Mouse (Mus musculus): Measurements from ENCODE around the gene Acsl1. TPM values are rescaled to one million over a fixed set of nuclear protein-coding genes. Genes with fewer than 3 reads are reported as not detected.

The Acsl1 gene
- polyA plus RNA-seq (2014; fragmentation: Nextera tagmentation; extraction: Ambion mirVana): 15.7 and 16.1 TPM in 2 replicates

GRCm38 (mm10) chr8:46470792-46471781 is at the start of gene Acsl1:
Acsl1 (plus strand) TSS chr8:46471037.
- TF ChIP-seq CTCF (IDR thresholded peaks at IDR 0.05; ENCODE audit: low read depth): no peak
- ATAC-seq (ENCODE audit: insufficient read depth) (peak; percentile 97), DNase-seq (peak; percentile 99)
- under 1% methylated on average over 81 of the region's 106 CpGs for WGBS
- Histone ChIP-seq H3K4me3 (ENCODE audit: low read depth, low read length) (peak within 1 kb of the TSS; percentile 80), H3K9me3 (ENCODE audit: low read depth, low read length) (no peaks in the 10 kb centered on the region), H3K27me3 (ENCODE audit: insufficient read depth, low read length) (no peaks in the 10 kb centered on the region), H3K9ac (peak within 1 kb of the TSS; percentile 80), H3K4me2 (peak within 1 kb of the TSS; percentile 93), H3K36me3 (ENCODE audit: insufficient read depth) (no peaks in the 10 kb centered on the region), H3K27ac (ENCODE audit: low read depth) (peak within 1 kb of the TSS; percentile 82), H3K4me1 (ENCODE audit: insufficient read depth) (no peaks in the 10 kb centered on the region)

DNA sequence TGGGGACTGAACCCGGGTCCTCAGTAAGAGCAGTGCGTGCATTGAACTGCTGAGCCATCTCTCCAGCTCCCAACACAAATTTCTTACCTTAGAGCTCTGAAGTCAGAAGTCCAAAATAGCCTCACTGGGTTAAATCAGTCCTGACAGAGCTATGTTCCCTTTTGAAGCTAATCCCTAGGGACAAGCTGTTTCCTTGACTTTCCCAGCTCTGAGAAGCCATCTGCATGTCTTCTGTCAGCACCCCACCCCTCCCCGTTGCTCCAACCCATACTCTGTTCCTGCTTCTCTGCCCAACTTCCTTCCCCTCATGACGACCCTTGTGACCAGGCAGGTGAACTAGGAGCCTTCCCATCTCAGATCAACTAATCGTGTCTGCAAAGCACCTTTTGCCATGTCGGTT is 49.3 kb upstream of the Acsl1 start:
- no peak overlapping the region for H3K4me3 ChIP-seq (ENCODE audit: low read depth, low read length)
- DNase-seq (peak; percentile 13), ATAC-seq (ENCODE audit: insufficient read depth) (no peak)
- no peak overlapping the region for H3K9ac ChIP-seq
- no peak overlapping the region for H3K4me2 ChIP-seq
- H3K9me3 ChIP-seq (ENCODE audit: low read depth, low read length): no peaks in the 10 kb centered on the region
- no peak overlapping the region for H3K27ac ChIP-seq (ENCODE audit: low read depth)
- no peak for TF ChIP-seq CTCF (IDR thresholded peaks at IDR 0.05; ENCODE audit: low read depth)
- no peaks in the 10 kb centered on the region for H3K4me1 ChIP-seq (ENCODE audit: insufficient read depth)
- no peaks in the 10 kb centered on the region for H3K27me3 ChIP-seq (ENCODE audit: insufficient read depth, low read length)
- WGBS: 54% methylated on average over 6 of the region's 6 CpGs
- no peaks in the 10 kb centered on the region for H3K36me3 ChIP-seq (ENCODE audit: insufficient read depth)

GRCm38 (mm10) chr8:46427940-46428339 is 42.9 kb upstream of the Acsl1 start:
- no peak overlapping the region for H3K27ac ChIP-seq (ENCODE audit: low read depth)
- ATAC-seq (ENCODE audit: insufficient read depth) (no peak), DNase-seq (no peak)
- no peak for TF ChIP-seq CTCF (IDR thresholded peaks at IDR 0.05; ENCODE audit: low read depth)
- H3K36me3 ChIP-seq (ENCODE audit: insufficient read depth): no peaks in the 10 kb centered on the region
- H3K9ac ChIP-seq: no peak overlapping the region
- no peaks in the 10 kb centered on the region for H3K9me3 ChIP-seq (ENCODE audit: low read depth, low read length)
- H3K4me1 ChIP-seq (ENCODE audit: insufficient read depth): no peaks in the 10 kb centered on the region
- H3K27me3 ChIP-seq (ENCODE audit: insufficient read depth, low read length): no peaks in the 10 kb centered on the region
- H3K4me2 ChIP-seq: no peak overlapping the region
- H3K4me3 ChIP-seq (ENCODE audit: low read depth, low read length): no peak overlapping the region

DNA sequence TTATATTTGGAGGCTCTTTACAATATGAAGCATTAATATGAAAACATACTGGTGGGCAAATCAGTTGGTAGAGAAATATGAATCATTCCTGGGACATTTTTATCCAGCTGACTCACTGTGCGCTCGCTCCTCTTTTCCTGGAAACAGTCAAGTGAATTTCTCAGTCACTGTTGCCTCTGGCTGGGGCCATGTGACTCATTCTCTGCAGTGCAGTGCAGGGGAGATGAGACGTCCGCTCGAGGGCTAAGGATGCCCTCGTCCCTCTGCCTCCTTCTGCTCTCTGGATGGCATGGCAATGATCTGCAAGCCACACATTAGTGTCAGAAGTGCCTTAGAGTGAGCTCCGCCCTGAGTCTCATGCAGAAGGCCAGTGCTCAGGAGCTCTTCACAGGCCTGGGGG is 41.0 kb upstream of the Acsl1 start:
- no peak for ATAC-seq (ENCODE audit: insufficient read depth)
- WGBS: 66% methylated on average over 7 of the region's 7 CpGs
- no peaks in the 10 kb centered on the region for H3K9me3 ChIP-seq (ENCODE audit: low read depth, low read length)

GRCm38 (mm10) chr8:46431921-46432320 is 38.9 kb upstream of the Acsl1 start:
- Histone ChIP-seq H3K4me1 (ENCODE audit: insufficient read depth) (no peaks in the 10 kb centered on the region), H3K9ac (no peak overlapping the region), H3K27ac (ENCODE audit: low read depth) (no peak overlapping the region), H3K36me3 (ENCODE audit: insufficient read depth) (no peaks in the 10 kb centered on the region), H3K4me2 (no peak overlapping the region), H3K27me3 (ENCODE audit: insufficient read depth, low read length) (no peaks in the 10 kb centered on the region), H3K9me3 (ENCODE audit: low read depth, low read length) (no peaks in the 10 kb centered on the region), H3K4me3 (ENCODE audit: low read depth, low read length) (no peak overlapping the region)
- TF ChIP-seq CTCF (IDR thresholded peaks at IDR 0.05; ENCODE audit: low read depth): no peak
- ATAC-seq (ENCODE audit: insufficient read depth) (no peak), DNase-seq (no peak)
- 84% methylated on average over 4 of the region's 4 CpGs for WGBS

More for the DNA sequence above, 41.0 kb upstream of the Acsl1 start:
- Histone ChIP-seq H3K27ac (ENCODE audit: low read depth) (no peak overlapping the region), H3K27me3 (ENCODE audit: insufficient read depth, low read length) (no peaks in the 10 kb centered on the region), H3K9ac (no peak overlapping the region), H3K36me3 (ENCODE audit: insufficient read depth) (no peaks in the 10 kb centered on the region), H3K4me2 (no peak overlapping the region), H3K4me3 (ENCODE audit: low read depth, low read length) (no peak overlapping the region), H3K4me1 (ENCODE audit: insufficient read depth) (no peaks in the 10 kb centered on the region)
- DNase-seq: no peak
- no peak for TF ChIP-seq CTCF (IDR thresholded peaks at IDR 0.05; ENCODE audit: low read depth)

DNA sequence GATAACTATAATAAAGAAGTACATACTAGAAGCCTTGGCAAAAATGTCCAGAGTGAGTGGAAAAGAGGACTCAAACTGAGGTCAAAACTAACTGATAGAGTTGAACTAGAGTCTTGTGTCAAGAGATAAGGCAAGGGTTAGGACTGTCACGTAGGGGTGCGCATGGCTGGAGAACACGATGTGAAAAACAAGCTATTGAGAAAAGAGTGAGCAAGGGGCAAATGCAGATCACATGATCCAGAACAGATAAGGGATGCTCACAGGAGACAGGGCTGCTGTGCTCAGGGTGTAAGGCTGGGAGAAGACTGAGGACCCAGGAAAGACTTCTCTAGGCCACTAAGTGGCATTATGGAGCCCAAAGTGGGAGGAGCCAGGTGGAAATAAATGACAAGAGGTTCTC is 38.3 kb upstream of the Acsl1 start:
- H3K27me3 ChIP-seq (ENCODE audit: insufficient read depth, low read length): no peaks in the 10 kb centered on the region
- H3K9ac ChIP-seq: no peak overlapping the region
- TF ChIP-seq CTCF (IDR thresholded peaks at IDR 0.05; ENCODE audit: low read depth): no peak
- no peaks in the 10 kb centered on the region for H3K4me1 ChIP-seq (ENCODE audit: insufficient read depth)
- ATAC-seq (ENCODE audit: insufficient read depth): no peak
- H3K4me3 ChIP-seq (ENCODE audit: low read depth, low read length): no peak overlapping the region
- WGBS: 84% methylated on average over 3 of the region's 3 CpGs
- H3K36me3 ChIP-seq (ENCODE audit: insufficient read depth): no peaks in the 10 kb centered on the region
- H3K9me3 ChIP-seq (ENCODE audit: low read depth, low read length): no peaks in the 10 kb centered on the region
- no peak for DNase-seq
- no peak overlapping the region for H3K27ac ChIP-seq (ENCODE audit: low read depth)
- H3K4me2 ChIP-seq: no peak overlapping the region

DNA sequence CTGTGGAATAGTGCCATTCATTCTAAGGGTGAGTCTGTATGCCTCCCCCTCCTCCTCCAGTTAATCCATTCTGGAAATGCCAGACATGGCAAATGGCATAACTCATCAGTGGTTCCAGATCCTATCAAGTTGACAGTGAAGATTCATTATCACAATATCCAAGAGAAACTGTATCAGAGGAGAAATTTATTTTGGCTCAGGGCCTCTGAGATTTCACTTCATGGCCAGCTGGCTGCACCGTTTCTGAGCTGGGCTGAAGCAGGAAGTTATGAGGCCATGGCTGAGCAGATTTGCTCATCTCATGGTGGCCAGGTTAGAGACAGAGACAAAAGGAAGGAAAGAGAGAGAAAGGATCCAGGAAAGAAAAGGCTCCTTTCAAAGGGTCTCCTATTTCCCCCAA is 37.2 kb upstream of the Acsl1 start:
- H3K27me3 ChIP-seq (ENCODE audit: insufficient read depth, low read length): no peaks in the 10 kb centered on the region
- no peak for TF ChIP-seq CTCF (IDR thresholded peaks at IDR 0.05; ENCODE audit: low read depth)
- ATAC-seq (ENCODE audit: insufficient read depth) (no peak), DNase-seq (no peak)
- H3K36me3 ChIP-seq (ENCODE audit: insufficient read depth): no peaks in the 10 kb centered on the region
- H3K9me3 ChIP-seq (ENCODE audit: low read depth, low read length): no peaks in the 10 kb centered on the region
- H3K27ac ChIP-seq (ENCODE audit: low read depth): no peak overlapping the region
- H3K4me2 ChIP-seq: no peak overlapping the region
- no peak overlapping the region for H3K9ac ChIP-seq
- 53% methylated on average over 1 of the region's 1 CpGs for WGBS
- H3K4me3 ChIP-seq (ENCODE audit: low read depth, low read length): no peak overlapping the region
- no peaks in the 10 kb centered on the region for H3K4me1 ChIP-seq (ENCODE audit: insufficient read depth)

Data from lung, embryonic 14.5 days (tissue).